Mouse (Mus musculus): Measurements from ENCODE around the gene Rasa1.

Gene Rasa1

DNA sequence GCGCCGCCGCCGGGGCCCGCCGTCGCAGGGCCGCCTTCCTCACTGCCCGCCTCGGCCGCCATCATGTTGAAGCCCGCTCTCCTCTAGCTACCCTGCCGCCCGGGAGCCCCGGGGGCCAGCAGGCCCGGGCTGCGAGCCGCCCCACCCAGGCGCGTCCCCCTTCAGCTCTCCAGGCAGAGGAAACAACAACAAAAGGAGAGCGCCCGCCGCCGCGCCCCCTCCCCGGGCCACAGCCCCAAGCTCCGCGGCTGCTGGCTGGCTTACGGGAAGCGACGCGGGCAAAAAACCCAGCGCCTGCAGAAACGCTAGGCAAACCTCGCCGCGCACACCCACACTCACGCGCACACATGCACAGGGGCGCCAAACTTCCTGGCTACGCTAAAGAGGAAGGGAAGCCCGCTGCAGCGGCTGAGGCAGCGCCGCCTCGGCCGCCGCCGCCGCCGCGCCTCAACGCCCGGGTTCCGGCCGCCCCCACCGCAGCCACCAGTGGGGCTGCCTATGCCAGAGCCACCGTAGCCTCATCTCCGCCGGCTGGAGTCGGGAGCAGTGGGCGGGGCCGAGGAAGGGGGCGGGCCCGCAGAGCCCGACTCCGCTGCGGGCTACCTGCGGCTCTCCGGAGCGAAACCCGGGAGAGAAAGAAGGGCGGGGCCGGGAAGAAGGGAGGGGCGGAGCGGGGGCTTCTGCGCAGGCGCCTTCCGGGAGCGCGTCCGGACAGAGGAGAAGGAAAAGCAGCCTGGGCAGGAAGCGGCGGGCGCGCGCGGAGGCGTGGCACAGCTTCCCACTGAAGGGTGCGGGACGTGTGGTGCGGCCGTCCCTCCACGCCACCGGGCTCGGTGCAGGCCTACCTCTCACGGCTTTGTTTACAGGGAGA lies at the start of gene Rasa1:
TSS of gene Rasa1 (minus strand) at position 288 of the 871 bp plus-strand sequence.
- peak; percentile 94 to 96 for DNase-seq

DNA sequence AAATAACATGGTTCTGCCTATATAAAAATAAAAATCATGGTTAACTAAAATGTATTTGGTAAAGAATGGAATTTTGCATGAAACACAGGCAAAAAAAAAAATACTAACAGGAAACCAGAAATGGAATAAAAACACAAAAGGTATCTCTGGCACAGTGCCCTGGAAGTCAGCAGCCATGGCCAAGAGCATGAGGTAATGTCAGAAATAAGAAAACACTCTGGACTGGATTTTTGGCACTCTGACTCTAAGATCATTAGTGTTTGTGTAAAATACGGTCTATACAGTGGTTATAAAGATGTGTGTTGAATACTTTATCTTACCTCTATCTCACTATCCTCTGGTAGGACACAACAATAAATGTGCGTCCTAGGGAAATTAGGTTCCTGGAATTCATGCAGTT lies 22.6 kb upstream of the Rasa1 start:
- DNase-seq, result peak; percentile 46 to 58

DNA sequence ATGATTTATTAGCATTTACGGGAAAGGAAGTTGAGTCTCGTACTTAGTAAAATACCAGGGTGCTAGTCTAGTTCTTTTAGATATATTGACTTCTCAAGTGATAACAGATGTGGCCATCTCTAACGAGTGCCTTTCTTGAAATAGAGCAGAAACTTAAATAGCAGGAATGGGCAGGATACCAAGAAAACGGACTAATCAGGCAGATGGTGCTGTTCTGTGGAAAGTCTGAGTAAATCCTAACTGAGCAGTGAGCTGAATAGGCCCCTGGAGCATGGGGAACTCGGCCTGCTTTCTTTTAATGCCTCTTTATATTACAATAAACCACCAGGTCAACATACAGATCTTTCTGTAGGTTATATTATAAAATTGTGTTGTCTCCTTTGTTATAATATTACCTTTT lies 22.0 kb upstream of the Rasa1 start:
- DNase-seq, result peak; percentile 45 to 51

DNA sequence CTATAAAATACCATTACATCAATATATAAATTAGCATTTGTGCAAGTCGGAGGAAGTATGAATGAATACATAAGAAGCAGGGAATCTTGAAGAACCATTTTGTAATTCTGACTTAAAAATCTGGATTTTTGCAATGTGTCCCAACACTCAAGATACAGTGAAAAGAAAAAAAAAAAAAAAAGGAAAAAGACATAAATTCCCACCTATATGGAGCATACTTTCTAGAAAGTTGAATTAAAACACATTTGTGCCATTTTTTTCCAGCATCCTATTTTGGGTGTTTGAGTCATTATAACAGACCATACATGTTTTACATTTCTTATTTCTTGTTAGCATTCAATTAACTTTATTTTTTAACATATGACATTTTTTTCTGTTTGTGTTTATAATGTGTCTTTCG lies 21.6 kb upstream of the Rasa1 start:
- DNase-seq, result no peak

DNA sequence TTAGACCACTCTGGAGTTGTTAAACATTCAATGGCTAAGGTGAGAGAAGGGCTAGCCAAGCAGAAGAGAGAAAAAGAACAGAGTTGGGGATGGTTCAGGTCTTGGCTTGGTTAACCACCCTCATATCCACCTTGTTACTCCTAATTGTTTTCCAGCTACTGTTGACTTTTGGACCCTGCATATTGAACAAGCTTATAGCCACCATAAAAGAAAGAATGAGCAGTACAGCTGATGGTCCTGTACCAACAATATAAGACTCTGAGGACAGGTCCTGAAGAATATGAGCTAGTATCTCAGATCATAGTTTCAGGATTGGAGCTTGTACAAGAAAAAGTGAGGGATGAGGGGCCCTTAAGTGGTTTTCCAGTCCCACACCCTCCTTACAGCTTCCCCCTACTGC lies 17.1 kb upstream of the Rasa1 start:
- DNase-seq, result no peak

DNA sequence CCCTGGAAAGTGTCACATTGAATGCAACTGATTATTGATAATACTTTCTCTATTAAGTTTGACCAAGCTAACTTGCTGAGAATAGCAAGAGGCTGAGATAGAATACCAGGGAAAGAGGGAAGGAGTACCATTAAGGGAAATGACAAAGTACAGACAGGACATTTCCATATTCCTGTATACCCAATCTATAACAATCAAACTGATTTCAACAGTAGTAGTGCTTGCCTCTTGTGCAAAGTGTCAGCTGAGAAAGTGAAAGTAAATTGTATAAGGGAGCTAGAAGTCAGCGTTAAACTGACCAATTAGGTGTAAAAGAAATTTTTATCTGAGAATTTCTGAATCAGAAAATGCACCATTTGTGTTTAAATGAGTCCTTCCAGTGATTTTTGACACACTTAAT lies 1.7 kb upstream of the Rasa1 start:
- DNase-seq, result no peak

DNA sequence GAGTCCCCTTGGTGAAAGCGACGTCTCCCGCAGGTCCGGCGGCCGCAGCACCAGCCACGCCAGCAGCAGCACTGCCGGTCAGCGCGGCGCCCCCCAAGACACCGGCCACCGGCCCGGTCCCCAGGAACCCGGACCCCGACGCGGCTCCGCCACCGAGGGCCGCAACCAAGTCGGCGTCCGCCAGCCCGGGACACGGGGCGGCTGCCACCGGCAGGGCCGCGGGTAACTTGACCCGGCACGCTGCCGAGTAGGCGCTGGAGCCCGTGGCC lies 422 bp downstream of the Rasa1 start:
- DNase-seq, result no peak

DNA sequence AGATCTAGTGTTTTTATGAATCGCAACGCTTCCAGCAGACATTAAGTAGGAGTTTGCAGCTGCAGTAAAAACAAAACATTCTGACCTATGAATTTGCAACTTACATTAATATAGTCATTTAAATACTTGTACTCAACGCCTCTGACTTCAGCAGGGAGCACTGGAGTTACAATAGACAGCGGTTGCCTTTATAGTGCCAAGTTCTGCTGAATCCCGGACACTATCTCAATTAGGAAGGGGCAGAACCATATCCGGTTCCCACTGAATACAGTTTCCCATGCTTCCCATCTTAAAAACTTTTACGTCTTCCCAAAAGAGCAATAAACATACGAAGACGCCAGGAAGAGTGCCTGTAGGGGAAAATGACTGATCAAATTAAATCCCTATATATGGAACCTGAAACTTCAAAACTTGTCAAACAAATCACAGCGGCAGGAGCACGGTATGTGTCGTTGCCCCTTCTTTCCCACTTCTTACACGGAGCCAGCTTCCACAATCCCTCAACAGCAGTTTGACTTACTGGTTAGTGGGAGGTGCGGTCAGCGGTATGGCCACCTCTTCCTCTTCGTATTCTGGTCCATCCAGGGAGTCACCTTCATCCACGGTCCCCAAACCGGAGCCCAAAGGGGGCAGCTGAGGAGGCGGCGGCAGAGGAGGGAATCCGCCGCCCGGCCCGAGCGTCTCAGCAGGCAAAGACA lies 905 bp downstream of the Rasa1 start:
- DNase-seq, result peak in 1 of 2 experiments; percentile 43

DNA sequence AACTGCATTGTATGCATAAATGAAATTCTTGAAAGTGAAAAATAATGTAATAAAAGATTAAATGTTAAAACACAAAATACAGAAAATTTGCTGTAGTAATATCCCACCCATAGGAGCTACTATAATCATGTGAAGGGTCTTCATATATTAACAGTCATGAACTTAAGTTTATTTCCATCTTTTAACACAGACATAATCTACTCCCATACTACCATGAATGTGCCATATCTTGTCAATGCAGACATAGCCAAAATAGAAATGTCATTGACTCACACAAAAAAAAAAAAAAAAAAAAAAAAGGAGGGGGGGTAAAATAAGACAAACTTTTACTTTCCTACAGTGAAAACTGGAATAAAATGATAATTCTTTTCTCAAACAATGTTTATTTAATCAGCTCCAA lies 6.3 kb downstream of the Rasa1 start:
- DNase-seq, result no peak

DNA sequence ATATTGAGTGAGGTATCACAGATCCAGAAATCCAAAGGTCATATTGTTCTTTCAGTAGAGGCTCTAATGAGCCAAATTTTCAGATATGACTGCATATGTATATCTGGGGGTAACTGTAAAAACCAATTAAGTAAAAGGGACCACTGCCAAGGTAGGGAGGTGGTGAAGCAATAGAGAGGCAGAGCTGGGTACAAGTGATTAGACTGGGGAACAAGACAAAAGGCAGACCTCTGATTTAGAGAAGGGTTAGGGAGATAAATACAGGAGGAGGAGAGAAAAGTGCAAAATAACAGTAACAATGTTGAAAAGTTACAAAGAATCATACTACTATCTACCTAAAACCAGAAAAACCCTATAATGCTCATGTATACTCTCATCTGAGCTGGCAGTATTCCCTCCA lies 10.0 kb downstream of the Rasa1 start:
- no peak for DNase-seq

DNA sequence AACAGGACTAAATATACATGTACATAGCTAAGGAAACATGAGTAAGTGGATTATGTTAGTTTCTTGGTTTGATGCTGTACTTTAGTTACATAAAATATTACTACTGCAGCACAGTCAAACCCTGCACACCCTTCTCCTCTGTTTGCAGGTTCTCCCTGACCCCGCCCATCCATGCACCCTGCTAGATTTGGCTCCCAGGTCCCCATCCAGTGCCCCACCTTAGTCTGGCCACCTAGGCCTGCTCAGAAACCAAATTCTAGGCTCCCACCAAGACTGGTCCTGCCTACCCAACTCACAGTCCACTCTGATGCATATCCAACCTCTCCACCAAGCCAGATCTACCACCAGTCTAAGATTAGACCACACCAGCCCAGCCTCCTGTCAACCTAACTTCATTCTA lies 14.4 kb downstream of the Rasa1 start:
- DNase-seq, result no peak

DNA sequence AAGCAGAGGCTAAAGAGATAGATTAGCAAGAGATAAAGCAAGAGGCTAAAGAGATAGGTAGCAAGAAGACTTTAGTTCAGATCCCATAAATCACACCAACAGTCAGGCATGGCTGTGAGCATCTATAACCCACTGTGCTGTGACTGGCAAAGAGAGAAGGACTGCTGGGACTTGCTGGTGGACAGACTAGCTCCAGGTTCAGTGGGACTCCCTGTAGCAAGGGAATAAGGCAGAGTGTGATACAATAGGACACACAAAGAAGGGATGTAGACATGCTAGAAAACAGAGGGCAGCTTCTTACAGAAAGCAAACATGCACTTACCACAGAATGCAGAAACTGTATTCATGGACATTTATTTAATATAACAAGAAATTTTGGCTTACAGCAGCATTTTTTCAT lies 15.1 kb downstream of the Rasa1 start:
- no peak for DNase-seq

DNA sequence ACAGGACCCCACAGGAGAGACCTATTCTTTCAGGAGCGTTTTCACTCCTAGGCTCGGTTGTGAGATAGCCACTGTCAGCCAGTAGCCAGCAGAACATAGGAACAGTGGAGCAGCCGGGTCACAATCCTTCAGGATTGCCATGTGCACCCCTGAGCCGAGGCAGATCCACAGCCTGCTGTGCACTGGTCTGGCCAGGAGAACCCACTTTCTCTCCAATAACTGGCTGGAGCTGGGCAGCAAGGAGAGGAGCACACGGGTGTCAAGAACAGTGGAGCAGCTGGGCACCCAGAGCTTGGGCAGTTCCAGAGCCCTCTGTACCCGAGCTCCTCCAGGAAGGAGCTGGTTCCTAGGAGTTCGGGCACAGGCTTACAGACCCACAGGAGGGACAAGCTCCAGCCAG lies 50.2 kb downstream of the Rasa1 start:
- DNase-seq, result peak; percentile 16 to 22

DNA sequence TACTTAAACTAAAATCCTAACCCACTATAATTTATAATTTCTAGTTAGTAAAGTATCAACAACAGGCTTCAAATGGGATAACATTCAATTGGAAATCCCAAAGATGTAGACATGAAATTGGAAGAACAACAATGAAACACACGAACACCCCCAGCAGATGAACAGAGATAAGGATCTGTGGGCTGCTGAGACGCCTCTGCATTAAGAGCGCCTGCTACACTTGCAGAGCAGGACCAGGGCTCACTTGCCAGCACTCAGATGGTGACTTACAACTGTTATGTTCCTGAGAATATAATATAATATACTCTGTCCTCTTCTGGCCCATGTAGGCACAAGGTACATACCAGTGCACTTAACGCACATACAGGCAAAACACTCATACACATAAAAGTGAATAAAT lies 70.3 kb downstream of the Rasa1 start:
- DNase-seq, result no peak

DNA sequence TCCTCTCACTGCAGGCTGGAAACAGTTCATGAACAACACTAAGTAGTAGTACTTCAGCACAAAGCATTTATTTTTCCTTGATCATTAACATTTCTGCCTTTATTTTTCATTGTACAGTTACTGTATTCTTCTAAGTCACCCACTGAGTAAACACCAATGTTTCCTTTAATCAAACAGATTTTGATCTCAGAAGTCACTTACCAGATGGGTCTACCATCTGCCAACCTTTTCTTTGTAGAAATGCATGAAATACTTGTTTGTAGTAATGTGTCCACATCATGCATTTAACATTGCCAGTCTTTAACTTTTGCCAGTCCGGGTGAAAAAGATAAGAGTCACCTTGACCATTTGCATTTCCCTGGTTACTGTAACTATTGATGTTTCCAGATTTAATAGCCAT lies 78.6 kb downstream of the Rasa1 start:
- DNase-seq, result peak; percentile 19 to 25

DNA sequence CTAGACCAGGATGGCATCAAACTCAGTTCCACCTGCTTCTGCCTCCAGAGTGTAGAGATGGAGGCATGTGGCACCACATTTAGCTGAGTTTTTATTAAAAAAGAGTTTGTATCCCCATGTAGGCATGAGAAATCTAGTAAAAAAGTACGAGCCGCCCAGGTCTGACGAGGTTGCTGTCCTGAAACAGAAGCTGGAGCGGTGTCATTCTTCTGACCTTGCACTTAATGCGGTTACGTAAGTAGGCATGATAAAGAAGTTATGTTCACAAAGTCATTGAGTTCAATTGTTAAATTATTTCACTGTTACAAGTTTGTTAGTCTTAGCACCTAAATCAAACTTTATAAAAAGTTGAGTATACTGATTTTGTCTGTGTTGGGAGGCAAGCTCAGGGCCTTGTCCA lies 80.3 kb downstream of the Rasa1 start:
- DNase-seq, result no peak

DNA sequence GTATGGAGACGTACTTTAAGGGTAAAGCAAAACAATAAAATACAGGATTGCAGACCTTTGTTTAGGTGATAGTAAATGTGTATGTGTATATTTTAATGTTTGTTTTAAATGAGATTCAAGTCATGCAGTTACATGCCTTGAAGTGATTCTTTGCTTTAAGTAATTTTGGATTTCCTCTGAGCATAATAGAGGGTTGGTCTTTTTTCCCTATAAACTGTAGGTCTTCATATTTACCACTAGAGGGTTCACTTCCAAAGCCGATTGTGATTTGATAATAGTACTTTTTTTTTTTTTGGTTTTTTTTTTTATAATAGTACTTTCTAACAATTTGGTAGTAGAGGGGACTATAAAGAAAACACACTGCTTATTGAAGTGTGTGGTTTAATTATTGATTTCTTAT lies 81.4 kb downstream of the Rasa1 start:
- no peak for DNase-seq

DNA sequence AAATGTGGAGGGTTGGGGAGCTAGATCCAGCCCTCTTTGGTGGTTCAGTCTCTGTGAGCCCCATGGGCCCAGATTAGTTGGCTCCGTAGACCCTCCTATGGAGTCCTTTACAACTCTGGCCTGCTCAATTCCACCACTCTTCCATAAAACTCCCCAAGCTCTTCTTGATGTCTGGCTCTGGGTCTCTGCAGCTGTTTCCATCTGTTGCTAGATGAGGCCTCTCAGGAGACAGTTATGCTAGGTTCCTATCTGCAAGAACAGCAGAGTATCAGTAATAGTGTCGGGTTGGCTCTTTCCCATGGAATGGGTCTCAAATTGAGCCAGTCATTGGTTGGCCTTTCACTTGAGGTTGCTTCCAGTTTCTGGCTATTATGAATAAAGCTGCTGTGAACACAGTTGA lies 97.7 kb downstream of the Rasa1 start:
- no peak for DNase-seq

DNA sequence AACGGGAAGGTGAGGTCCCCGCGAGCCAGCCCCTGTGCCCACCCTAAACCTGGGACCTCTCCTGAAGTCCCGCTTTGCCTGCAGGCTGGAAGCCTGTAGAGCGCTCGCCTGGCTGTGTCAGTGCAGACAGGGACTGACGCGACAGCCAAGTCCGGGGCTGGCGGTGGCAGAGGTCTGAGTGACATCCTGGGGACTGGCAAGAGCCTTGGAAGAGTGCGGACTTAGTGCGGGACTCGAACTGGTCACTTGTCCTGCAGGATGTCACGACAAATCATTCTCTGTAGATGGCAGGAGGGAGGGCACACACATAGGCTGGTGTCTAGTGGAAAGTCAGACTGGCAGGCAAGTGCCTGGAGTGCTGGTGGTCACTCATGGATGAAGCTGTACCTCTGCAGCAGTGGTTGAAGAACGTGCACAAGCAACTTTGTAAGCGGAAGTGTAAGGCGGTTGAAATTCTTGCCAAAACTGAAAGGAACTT lies 99.2 kb downstream of the Rasa1 start:
- DNase-seq, result peak in 1 of 2 experiments; percentile 52

DNA sequence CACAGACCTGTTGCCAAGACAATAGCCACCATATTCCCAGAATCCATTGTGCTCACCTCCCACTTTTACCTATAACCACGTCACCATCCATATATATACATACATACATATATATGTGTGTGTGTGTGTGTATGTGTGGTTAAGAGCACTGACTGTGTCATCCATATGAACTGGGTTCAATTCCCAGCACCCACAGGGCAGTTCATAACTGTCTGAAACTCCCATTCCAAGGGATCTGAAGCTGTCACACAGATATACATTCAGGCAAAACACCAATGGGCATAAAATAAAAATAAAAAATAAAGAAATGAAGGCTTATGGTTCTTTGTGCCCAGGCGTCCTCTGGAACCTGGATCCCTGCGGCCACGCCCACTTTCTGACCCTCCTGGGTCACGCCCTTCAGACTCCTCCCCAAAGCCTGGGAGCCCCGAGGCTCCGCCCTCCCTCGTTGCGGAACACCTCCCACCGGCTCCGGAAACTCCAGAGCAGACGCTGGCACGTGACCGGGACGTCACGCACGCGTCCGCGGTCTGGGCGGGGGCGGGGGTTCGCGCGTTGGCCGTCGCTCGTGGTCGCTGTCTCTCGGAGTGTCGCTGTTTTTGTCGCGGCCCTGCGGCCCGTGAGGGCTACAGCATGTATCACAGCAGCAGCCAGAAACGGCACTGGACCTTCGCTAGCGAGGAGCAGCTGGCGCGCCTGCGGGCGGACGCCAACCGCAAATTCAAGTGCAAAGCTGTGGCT lies 99.9 kb downstream of the Rasa1 start, which contains the start of gene Ccnh:
TSS of gene Ccnh (plus strand) at position 506 of the 741 bp plus-strand sequence.
- DNase-seq, result peak; percentile 92 to 95
